Mouse (Mus musculus): ENCODE results near the gene Ltb4r1. TPM values are rescaled to one million over a fixed set of nuclear protein-coding genes. Genes with fewer than 3 reads are reported as not detected.

Ltb4r1 gene
- total RNA-seq, 4 experiments from 2014 or later = 0.26 to 0.65 (median 0.53) TPM; not detected in 1

DNA sequence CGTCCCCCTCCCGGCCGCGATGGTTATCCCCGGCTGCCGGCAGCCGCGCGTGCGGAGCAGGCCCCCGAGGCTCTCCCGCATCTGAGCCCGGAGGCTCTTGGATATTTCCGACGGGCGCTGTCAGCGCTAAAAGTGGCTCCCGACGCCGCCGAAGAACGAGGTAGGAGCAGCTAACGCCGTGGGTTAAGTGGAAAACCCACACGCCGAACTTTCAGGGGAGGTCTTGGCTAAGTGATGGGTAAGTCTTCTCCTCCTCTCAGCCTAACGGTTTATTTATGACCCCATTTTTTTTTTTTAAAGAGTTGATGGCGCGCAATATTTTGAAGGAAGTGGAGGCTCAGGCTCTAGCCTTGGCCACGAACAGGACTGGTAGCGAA, 19.9 kb upstream of the Ltb4r1 start:
- DNase-seq (ENCODE audit: low spot score in 2 of 2) = no peak

DNA sequence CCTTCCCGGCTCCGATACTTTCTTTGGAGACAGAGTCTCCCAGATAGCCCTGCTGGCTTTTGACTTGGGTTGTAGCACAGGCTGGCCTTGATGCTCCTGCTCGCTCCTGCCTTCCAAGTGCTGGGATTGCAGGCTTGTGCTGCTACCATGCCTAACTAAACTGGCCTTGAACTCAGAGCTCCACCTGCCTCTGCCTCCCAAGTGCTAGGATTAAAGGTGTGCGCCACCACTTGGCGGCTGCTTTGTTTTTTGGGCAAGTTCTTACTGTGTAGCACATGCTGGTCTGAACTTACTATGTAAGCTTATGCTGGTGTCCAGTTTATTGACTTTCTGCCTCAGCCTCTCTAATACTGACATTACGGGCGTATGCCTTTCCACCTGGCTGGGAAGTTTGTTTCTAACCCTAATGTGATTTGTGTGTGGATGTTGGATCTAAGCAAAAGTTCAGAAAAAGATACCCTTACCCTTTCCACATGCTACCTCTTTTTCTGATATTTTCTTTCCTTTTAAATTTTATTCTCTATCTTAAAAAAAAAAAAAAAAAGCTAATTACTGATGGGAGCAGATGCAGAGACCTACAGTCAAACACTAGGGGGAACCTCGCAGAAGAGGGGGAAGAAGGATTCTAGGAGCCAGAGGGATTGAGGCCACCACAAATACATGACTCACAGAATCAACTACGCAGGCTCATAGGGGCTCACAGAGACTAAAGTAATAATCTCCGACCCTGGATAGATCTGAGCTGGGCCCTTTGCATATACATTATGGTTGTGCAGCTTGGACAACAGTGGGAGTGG, 18.5 kb upstream of the Ltb4r1 start:
- no peak for DNase-seq (ENCODE audit: low spot score in 2 of 2)

DNA sequence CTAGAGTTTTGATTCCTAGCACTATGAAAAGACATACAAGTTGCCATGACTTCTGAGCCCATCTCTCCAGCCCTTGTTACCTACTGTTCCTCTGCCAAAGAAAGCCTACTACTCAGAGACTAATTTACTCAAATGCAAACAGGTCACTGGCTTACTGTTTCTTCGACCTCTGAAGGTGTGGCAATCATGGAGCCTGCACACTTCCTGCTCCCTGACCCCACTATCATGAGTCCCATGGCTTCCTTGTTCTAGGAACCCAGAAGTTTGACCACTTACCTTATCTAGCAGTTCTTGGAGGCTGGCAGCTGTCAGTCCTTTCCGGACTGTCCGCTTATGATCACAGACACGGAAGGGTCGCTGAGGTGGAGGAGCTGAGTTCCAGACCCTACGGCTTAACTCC, 8.2 kb upstream of the Ltb4r1 start:
- DNase-seq (ENCODE audit: low spot score in 2 of 2) = no peak

DNA sequence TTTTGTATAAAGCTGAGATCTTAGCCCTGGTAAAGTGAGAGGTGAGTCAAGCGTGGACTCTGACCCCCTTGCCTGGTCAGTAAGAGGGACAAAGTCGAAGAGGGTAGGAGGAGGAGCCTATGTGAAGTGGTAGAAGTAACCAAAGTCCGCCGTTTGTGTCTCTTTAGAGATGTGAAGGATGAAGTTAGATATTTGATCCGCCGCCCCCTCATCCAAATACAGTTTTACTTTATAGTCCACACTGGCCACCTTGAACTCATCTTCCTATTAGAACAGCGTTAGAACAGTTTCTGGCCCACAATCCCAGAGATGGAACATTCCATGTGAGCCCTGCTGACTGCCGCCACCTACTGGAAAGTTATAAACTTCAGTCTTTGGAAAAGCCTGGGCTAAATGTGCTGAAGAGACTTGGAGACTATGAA, 7.4 kb upstream of the Ltb4r1 start, which contains the start of gene Cideb:
Gene Cideb (minus strand): TSS at position 96 of the 422 bp plus-strand sequence.
- DNase-seq (ENCODE audit: low spot score in 2 of 2) = no peak

DNA sequence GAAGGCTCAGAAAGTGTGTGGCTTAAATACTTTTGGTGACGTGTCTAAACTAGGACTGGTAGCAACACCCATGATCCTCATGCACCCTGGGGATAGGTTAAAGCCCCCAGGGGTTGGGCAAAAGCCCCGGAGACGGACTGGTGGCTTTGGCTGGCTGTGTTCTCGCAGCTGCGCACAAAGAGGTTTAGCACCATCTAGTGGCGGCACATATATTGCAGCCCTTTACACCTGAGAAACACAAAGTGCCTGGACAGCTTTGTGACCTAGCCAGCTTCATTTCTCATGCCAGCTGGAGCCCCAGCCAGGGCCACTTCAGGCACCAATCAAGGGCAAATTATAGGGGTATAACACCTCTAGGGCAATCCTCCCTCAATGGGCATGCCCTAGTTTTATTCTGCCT, 5.6 kb upstream of the Ltb4r1 start:
- DNase-seq (ENCODE audit: low spot score in 2 of 2) = peak; percentile 62 to 74

DNA sequence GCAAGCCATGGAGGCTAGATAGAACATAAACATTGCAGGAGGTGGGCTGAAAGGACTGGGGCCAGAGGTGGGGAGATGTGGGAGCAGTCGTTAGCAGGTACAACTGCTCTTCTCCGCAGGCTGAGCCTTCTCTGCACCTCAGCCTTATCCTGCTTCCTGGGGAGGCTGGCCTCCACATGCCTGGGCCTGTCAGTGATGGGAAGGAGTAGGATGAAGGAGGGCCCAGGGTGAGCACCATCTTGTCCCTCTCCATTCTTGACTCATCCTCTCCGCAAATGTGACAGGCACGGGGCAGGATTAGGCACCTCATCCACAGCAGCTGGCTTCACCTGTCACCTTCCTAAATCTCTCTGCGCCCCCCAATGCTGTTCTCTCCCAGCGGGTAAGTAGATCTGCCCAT, 4.6 kb upstream of the Ltb4r1 start, which contains the start of gene Ltb4r2:
Gene Ltb4r2 (plus strand): TSS at position 266 of the 400 bp plus-strand sequence.
- no peak for DNase-seq (ENCODE audit: low spot score in 2 of 2)

DNA sequence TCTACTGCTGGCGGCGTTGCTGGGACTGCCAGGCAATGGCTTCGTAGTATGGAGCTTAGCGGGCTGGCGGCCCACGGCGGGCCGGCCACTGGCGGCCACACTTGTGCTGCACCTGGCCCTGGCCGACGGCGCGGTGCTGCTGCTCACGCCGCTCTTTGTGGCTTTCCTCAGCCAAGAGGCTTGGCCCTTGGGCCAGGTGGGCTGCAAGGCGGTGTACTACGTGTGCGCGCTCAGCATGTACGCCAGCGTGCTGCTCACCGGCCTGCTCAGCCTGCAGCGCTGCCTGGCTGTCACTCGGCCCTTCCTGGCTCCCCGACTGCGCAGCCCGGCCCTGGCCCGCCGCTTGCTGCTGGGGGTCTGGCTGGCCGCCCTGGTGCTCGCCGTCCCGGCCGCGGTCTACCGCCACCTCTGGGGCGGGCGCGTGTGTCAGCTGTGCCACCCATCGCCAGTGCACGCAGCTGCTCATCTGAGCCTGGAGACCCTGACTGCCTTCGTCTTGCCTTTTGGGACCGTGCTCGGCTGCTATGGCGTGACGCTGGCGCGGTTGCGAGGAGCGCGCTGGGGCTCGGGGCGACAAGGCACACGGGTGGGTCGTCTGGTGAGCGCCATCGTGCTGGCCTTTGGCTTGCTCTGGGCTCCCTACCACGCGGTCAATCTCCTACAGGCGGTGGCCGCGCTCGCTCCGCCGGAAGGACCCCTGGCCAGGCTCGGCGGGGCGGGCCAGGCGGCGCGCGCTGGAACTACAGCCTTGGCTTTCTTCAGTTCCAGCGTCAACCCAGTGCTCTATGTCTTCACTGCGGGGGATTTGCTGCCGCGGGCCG, 3.6 kb upstream of the Ltb4r1 start:
- DNase-seq (ENCODE audit: low spot score in 2 of 2) = no peak

DNA sequence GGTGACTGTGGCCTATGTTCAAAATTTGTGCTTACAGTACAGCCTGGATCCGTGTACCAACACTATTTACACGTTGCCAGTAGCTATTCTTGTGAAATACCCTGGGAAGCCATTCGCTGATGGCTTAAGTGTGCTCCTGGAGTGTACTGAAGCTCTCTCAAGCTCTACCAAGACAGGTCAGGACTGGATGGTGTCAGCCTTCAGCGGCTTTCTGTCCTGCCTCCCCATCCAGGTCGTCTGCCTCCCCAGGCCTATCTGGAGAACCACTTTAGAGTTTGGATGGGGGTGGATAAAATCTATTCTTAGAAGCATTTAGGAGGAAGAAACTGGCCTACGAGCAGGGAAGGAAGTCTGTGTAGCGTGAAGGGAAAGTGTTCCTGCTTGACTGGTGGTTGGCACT, 2.6 kb upstream of the Ltb4r1 start:
- DNase-seq (ENCODE audit: low spot score in 2 of 2) = no peak

DNA sequence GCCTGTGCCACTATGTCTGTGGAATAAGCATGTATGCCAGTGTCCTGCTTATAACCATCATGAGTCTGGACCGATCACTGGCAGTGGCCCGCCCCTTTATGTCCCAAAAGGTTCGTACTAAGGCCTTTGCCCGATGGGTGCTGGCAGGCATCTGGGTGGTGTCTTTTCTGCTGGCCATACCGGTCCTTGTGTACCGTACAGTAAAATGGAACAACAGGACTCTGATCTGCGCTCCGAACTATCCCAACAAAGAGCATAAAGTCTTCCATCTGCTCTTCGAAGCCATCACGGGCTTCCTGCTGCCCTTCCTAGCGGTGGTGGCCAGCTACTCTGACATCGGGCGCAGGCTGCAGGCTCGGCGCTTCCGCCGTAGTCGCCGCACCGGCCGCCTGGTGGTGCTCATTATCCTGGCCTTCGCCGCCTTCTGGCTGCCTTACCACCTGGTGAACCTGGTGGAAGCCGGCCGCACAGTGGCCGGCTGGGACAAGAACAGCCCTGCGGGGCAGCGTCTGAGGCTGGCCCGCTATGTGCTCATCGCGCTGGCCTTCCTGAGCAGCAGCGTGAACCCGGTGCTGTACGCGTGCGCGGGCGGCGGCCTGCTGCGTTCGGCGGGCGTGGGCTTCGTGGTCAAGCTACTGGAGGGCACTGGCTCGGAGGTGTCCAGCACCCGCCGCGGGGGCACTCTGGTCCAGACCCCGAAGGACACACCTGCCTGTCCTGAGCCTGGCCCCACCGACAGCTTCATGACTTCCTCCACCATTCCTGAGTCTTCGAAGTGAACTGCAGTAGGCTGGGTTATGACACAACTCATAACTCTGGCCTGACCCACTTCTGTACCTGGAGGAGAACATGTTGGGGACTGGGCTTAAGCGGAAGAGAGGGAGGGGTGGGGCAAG, 2.0 kb downstream of the Ltb4r1 start:
- no peak for DNase-seq (ENCODE audit: low spot score in 2 of 2)

DNA sequence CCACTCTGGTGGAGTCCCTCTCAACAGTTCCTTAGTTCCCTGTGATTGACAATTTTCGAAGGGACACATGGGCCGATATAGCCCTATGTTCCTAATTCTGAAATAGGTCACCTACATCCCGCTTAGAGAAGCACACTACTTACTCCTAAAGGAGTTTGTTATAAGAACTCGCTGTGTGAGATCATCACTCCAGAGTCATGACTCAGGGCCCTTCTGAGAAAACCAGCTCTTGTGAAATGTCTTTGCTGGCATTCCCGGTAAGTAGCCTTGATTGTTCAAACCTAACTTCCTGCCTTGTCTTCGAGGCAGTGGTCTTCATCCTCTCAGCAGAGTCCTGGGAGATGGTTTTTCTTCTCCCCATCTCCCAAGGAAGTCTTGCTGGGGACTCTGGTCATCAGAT, 2.8 kb downstream of the Ltb4r1 start:
- no peak for DNase-seq (ENCODE audit: low spot score in 2 of 2)

DNA sequence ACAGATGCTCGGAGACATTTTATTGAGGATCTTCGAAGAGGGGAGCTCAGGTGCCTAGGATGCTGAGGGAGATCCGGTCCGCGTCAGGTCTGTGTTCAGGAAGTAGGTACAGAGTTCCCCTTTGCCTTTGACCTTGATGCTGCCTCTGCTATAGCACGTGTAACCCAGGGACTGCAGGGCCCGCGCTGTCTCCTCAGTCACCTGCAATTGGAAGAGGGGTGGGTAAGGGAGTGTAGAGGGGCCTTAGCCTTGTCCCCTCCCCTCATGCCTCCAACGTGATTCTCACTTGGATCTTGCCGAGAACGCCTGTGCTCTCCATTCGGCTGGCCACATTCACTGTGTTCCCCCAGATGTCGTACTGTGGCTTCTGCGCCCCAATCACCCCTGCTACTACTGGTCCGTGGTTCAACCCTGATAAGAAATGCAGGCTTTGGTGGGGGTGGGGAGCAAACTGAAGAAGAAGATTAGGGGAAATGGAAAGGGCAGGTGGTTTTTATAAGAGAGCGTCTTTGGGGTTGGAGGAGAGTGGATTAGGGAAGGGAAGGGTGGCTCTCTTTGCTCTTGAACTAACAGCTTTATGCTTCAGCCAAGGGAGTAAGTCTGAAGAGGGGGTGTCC, 3.4 kb downstream of the Ltb4r1 start:
- DNase-seq (ENCODE audit: low spot score in 2 of 2) = no peak

DNA sequence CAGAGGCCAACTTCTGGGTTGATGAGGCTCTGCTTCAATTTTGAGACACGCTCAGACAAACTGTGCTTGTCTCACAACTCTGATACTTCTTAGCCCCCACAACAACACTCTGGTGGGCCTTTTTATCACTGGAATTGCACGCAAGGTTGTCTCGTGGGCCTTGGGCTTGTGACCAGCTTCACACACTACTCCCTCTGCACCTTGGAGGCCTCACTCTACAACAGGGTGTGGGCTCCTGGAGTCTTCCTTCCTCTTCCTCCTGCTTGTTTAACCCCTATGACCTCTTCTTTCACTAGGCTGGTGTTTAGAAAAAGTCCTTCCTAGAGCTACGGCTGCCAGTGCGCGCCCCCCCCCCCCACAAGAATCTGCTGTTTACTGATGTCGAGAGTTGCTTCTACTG, 10.9 kb downstream of the Ltb4r1 start:
- DNase-seq (ENCODE audit: low spot score in 2 of 2) = no peak

DNA sequence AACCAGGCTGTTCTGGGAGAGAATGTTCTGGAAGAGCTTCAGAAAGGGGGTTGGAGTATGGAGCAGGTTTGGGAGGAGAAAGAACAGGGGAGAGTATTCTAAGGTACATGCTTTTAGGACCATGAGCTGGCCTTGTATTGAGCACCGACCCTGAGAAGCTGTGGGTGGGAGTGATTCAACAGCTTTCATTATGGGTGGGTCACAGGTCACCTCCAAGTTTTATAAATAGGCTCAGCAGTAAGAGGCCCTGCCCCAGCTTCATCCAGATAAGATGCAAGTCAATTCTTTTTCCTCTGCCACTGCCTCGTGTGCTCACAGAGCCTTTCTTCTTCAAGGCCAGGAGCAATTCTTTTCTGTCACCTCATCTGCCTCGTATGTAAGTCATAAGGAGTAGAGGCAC, 11.4 kb downstream of the Ltb4r1 start:
- no peak for DNase-seq (ENCODE audit: low spot score in 2 of 2)

DNA sequence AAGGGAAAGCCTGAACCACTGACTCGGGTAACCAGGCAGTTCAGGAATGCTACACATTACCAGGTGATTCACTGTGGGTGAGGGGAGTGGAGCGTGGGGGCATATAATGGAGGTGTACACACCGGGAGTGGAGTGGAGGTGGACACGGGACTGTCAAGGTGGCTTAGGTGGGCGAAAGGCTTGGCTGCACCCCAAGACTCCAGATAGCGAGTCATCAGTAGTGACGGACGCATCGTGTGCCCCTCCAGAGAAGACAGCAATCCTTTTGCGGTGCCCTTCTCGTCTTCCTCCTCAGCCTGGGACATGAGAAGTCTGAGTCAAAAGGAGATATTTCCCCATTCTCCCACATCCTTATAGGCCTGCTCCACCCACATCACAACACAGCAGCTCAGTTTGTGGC, 12.0 kb downstream of the Ltb4r1 start:
- no peak for DNase-seq (ENCODE audit: low spot score in 2 of 2)

DNA sequence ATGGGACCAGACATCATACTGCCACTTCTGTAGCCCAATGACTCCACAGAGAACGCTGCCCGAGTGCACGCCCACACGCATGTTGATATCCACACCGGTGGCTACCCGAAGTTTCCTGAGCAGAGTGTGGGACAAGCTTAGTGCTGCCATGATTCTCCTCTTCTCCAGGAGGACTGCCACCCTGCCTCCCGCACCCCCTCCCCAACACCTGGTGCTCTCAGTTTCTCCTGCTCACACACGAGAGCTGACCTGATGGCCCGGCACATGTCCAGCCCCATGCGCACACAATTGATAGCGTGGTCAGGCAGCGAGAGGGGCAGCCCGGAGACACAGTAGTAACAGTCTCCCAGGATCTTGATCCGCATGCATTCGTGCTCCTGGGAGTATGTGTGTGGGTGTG, 12.9 kb downstream of the Ltb4r1 start:
- DNase-seq (ENCODE audit: low spot score in 2 of 2) = peak in 1 of 2 experiments; percentile 4

DNA sequence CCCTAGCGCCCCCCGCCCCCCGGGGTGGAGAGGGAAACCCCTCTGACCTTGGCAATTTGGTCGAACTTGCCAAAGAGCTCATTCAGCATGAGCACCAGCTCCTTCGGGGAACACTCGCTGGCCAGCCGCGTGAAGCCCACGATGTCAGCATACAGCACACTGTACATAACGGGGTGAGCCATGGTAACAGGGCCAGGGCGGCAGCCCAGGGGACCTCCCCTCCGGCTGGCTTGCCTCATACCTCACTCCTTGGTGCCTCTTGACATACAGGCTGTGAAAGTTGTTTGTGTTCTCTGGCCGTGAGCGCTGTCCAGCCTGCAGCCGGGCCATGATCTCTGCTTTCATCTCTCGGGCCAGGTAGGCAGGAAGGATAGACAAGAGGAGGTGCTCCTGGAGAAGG, 13.9 kb downstream of the Ltb4r1 start:
- peak in 1 of 2 experiments; percentile 4 for DNase-seq (ENCODE audit: low spot score in 2 of 2)

DNA sequence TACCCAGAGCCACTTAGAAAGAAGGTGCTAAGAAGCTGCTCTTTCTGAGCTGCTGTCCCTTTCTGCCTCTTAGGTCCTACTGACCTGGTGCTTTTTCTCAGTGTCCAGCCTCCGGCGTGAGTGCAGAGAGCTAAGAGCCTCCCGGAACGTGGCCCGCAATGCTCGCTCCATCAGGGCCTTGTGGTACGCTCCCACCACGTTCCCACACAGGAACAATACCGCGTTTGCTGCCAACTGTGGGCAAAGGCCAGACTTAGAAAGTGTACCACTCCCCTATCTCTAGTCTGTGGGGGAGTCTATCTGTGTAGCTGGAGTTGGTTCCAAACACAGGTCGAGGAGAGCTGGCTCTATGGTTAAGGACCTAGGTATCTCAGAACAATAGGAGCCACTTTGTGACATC, 15.0 kb downstream of the Ltb4r1 start:
- no peak for DNase-seq (ENCODE audit: low spot score in 2 of 2)

DNA sequence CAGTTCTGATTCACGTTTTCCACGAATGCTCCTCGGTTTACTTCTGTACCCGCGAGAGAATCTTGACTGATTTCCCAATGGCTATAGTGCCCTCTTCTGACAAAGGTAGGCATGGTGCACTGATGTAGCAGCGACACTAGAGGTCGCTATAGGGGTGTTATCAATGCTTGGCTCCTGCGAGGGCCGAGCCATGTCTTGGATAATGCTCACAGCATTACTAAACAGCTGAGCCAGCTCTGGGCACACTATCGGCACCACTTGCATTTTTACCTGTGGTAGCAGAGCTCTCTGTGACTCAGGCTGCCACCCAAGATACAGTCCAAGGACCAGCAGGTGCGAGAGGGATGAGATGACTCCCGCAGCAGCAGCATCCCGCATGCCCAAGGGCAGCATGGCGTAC, 15.5 kb downstream of the Ltb4r1 start:
- no peak for DNase-seq (ENCODE audit: low spot score in 2 of 2)

DNA sequence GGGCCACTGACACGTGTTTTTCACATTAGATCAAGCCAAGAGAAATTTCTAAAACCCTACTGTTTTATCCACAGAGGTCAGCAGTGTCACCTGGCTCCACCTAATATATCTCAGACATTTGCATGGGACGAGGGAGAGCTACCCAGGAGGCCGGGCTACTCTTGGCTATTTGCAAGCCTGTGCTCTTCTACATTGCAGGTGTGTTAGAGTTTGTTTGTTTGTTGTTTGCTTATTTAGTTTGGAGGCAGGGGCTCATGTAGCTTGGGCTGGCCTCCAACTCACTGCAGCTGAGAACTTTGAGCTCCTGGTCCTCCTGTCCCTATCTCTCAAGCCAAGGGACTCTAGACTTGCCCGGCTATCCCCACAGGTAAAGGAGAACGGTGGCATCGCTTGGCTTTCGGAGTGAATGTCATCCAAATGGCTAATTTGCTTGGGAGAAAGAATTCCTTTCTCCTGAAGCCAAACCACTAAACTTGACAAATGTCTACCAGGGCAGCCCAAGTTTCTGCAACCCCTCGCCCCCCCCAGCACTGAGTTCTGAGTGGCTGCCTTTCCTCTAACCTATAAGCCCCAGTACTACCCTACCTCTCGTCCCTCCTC, 16.7 kb downstream of the Ltb4r1 start:
- DNase-seq (ENCODE audit: low spot score in 2 of 2) = no peak

DNA sequence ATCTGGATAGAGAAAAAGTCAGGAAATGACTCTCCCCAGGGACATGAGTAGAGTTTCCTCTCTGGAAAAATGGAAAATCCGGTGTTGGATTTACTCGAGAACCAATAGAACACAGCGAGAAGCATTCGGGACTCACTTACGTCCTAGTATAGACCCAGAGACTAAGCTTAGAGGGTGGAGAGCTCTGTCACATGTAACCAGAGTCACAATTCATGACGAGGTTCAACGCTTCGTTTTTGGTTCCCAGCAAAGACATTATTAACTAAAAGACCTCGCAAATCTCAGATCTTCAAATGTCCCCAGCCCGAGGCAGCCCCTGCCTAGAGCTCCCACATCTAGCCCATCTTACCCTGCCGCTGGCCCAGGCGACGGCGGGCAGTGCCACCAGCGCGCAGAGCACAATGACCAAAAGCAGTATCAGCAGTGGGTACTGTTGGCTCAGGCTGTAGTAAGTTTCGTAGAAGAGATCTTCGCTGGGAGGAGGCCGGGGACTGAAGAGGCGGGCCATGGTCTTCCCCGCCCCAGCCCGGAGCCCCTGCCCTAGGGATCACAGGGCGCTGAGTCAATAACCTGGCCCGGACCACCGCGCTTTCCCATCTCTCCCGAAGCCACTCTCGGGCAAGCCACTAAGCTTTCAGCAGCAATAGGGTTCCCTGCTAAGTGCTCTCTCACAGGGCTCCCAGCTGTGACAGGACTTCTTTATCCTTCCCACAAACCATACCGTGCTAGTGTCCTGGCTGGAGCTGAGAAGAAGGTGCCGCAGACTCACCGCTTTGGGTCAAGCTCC, 17.6 kb downstream of the Ltb4r1 start:
- no peak for DNase-seq (ENCODE audit: low spot score in 2 of 2)
